Mouse (Mus musculus) heart, adult 2 months (tissue): ENCODE measurements around the gene Phlpp1.

Experiments
- CTCF ChIP-seq: fragments of 200-600 bp; IDR thresholded peaks from 2 replicates; pipeline ENCODE4 v1.8.1; 2022; ENCODE audit warnings: antibody characterized with exemption, mild to moderate bottlenecking, moderate library complexity
- EP300 ChIP-seq: fragments of 200-500 bp; IDR thresholded peaks from 2 replicates; pipeline ENCODE4 v1.6.1; 2011; ENCODE audit warnings: low read depth, low read length, control low read depth; ENCODE audit not compliant: insufficient read depth
- POLR2A ChIP-seq: fragments of 200-500 bp; IDR thresholded peaks from 2 replicates; pipeline ENCODE4 v1.6.1; 2011; ENCODE audit warnings: mild to moderate bottlenecking, low read depth, low read length, control low read depth; ENCODE audit not compliant: insufficient read depth

DNA sequence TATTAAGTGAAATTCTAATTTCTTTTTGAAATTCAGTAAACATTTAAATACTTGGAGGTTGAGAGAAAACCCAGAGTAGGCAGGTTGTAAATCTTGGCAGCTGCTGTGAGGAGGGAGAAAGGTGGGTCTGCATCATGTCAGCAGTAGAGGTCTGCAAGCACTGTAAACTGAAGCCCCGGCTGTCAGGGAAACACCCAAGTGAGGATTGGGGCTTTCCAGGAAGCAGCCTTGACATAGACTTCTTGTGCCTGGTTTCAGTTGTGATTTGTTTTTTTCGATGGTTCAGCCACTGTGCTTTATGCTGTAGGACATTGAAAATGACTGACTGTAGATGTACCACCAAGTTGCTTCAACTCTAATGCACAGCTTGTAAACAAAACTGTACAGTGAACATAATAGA is 180.0 kb downstream of the Phlpp1 start:
- no peak for TF ChIP-seq CTCF
- no peak for TF ChIP-seq POLR2A
- no peak for TF ChIP-seq EP300
